9 mouse cellular contexts compared by ENCODE assay signal in genomic region chr10:127177719-127178118, GRCm38 (mm10). TPM values are rescaled to one million over a fixed set of nuclear protein-coding genes. Genes with fewer than 3 reads are reported as not detected.
A peak's percentile ranks its signal among the peaks of the same experiment; 100 is the strongest.
DNase-seq lines count a peak whose midpoint lies in the region; ATAC-seq and TF ChIP-seq lines count a peak whose summit lies in the region.
"Had no signal": no experiment of that assay in that cellular context is flagged by ENCODE, and none has a peak within 500 bp of the region (broad histone marks: within the 10 kb centered on the region; RNA-seq: fewer than 3 reads in every experiment).

No protein-coding gene starts in this region.

- ATAC-seq in heart, embryonic 16.5 days (replicated peaks; ENCODE audit: extremely low read depth, insufficient read depth, low FRiP score) = peak; percentile 50; the same call in 1 of the 2 replicates
- peak; percentile 71 for ATAC-seq in liver, postnatal 0 days
- ATAC-seq in neural tube, embryonic 13.5 days (ENCODE audit: low read depth) = peak; percentile 53; the same call in 1 of the 2 replicates

- peaks cover 3% of the 10 kb centered on the region for H3K36me3 ChIP-seq in forebrain, embryonic 10.5 days (replicated peaks)
- no peaks in the 10 kb centered on the region for H3K36me3 ChIP-seq in heart, embryonic 16.5 days (ENCODE audit: control insufficient read depth, insufficient read depth)
- no peaks in the 10 kb centered on the region for H3K36me3 ChIP-seq in liver, postnatal 0 days (replicated peaks; ENCODE audit: insufficient read depth, low read length)
- peaks cover 13% of the 10 kb centered on the region; the same call in 1 of the 2 replicates for H3K36me3 ChIP-seq in neural tube, embryonic 13.5 days

- no peak for TF ChIP-seq EP300 in liver, postnatal 0 days (IDR thresholded peaks at IDR 0.05; ENCODE audit: low read depth)

- H3K9me3 ChIP-seq in forebrain, embryonic 10.5 days = no peaks in the 10 kb centered on the region
- H3K9me3 ChIP-seq in heart, embryonic 16.5 days (replicated peaks; ENCODE audit: control insufficient read depth, low read length) = no peaks in the 10 kb centered on the region
- no peaks in the 10 kb centered on the region for H3K9me3 ChIP-seq in liver, postnatal 0 days (ENCODE audit: low read length)
- H3K9me3 ChIP-seq in neural tube, embryonic 13.5 days = no peaks in the 10 kb centered on the region

- peaks cover 90% of the 10 kb centered on the region for H3K27me3 ChIP-seq in forebrain, embryonic 10.5 days (ENCODE audit: poor library complexity, severe bottlenecking)
- peaks cover 72% of the 10 kb centered on the region for H3K27me3 ChIP-seq in heart, embryonic 16.5 days (ENCODE audit: control insufficient read depth, insufficient read depth, low read length)
- peaks cover 57% of the 10 kb centered on the region for H3K27me3 ChIP-seq in liver, postnatal 0 days (ENCODE audit: insufficient read depth, low read length)
- peaks cover 80% of the 10 kb centered on the region for H3K27me3 ChIP-seq in neural tube, embryonic 13.5 days

- peak overlapping the region; percentile 62 for H3K4me2 ChIP-seq in heart, embryonic 16.5 days (ENCODE audit: low read depth, low read length)
- peak overlapping the region; percentile 57 for H3K4me2 ChIP-seq in liver, postnatal 0 days (ENCODE audit: low read depth, low read length)
- peak overlapping the region; percentile 46 for H3K4me2 ChIP-seq in neural tube, embryonic 13.5 days

- peak; percentile 92 for TF ChIP-seq CTCF in liver, postnatal 0 days (IDR thresholded peaks at IDR 0.05; ENCODE audit: low read depth)

- peak; percentile 78 for DNase-seq in MN1 (ENCODE audit: low spot score)
- peak; percentile 75 for DNase-seq in c-Kit-positive CD71-positive TER-119-positive erythroid progenitor cells, embryonic 14.5 days (ENCODE audit: low spot score)
- peak; percentile 88 for DNase-seq in forebrain, embryonic 10.5 days (ENCODE audit: extremely low spot score, low spot score)
- peak; percentile 87 for DNase-seq in kidney, postnatal 10 days
- DNase-seq in liver, postnatal 0 days = peak; percentile 84
- peak; percentile 75 for DNase-seq in thymus, postnatal 4 days

- peaks cover 45% of the 10 kb centered on the region for H3K4me1 ChIP-seq in forebrain, embryonic 10.5 days
- H3K4me1 ChIP-seq in heart, embryonic 16.5 days (ENCODE audit: control insufficient read depth, insufficient read depth, low read length) = peaks cover 19% of the 10 kb centered on the region
- peaks cover 20% of the 10 kb centered on the region for H3K4me1 ChIP-seq in liver, postnatal 0 days (ENCODE audit: insufficient read depth)
- H3K4me1 ChIP-seq in neural tube, embryonic 13.5 days (replicated peaks) = peaks cover 26% of the 10 kb centered on the region

- H3K9ac ChIP-seq in heart, embryonic 16.5 days (ENCODE audit: low read length) = peak overlapping the region; percentile 31
- no peak overlapping the region for H3K9ac ChIP-seq in liver, postnatal 0 days (replicated peaks)
- H3K9ac ChIP-seq in neural tube, embryonic 13.5 days = peak overlapping the region; percentile 27

- no peak overlapping the region for H3K27ac ChIP-seq in forebrain, embryonic 10.5 days
- H3K27ac ChIP-seq in heart, embryonic 16.5 days (ENCODE audit: low read length) = no peak overlapping the region
- no peak overlapping the region for H3K27ac ChIP-seq in liver, postnatal 0 days (ENCODE audit: low read depth)
- no peak overlapping the region for H3K27ac ChIP-seq in neural tube, embryonic 13.5 days (replicated peaks)
- H3K27ac ChIP-seq: macrophage had no signal

- WGBS in forebrain, embryonic 10.5 days = under 1% methylated on average over 23 of the region's 23 CpGs
- WGBS in heart, embryonic 16.5 days = 1% methylated on average over 23 of the region's 23 CpGs
- 1% methylated on average over 23 of the region's 23 CpGs for WGBS in liver, postnatal 0 days (ENCODE audit: insufficient replicate concordance)
- WGBS in neural tube, embryonic 13.5 days = 1% methylated on average over 23 of the region's 23 CpGs

- H3K4me3 ChIP-seq in forebrain, embryonic 10.5 days = peak overlapping the region; percentile 48
- peak overlapping the region; percentile 43 for H3K4me3 ChIP-seq in heart, embryonic 16.5 days (ENCODE audit: low read length)
- peak overlapping the region; percentile 35 for H3K4me3 ChIP-seq in liver, postnatal 0 days (ENCODE audit: low read depth, low read length)
- peak overlapping the region; percentile 20 for H3K4me3 ChIP-seq in neural tube, embryonic 13.5 days

RNA-seq across cellular contexts. Expression of gene Slc26a10, which starts 2.7 kb away (rescaled TPM):
- polyA plus RNA-seq in forebrain, embryonic 10.5 days (2016; fragmentation: Nextera tagmentation; extraction: Ambion mirVana) = 1.9 and 2.0 TPM in 2 replicates
- polyA plus RNA-seq in heart, embryonic 16.5 days (2015; fragmentation: Nextera tagmentation; extraction: Ambion mirVana) = 16.2 and 17.6 TPM in 2 replicates
- 2.0 TPM in 2 replicates for polyA plus RNA-seq in liver, postnatal 0 days (2015; fragmentation: Nextera tagmentation; extraction: Ambion mirVana)
- polyA plus RNA-seq in neural tube, embryonic 13.5 days (2015; fragmentation: Nextera tagmentation; extraction: Ambion mirVana) = 0.83 and 0.93 TPM in 2 replicates

RNA-seq across cellular contexts. Expression of gene Arhgef25, which starts 12.2 kb away (rescaled TPM):
- polyA plus RNA-seq in forebrain, embryonic 10.5 days (2016; fragmentation: Nextera tagmentation; extraction: Ambion mirVana) = 23.7 and 25.7 TPM in 2 replicates
- polyA plus RNA-seq in heart, embryonic 16.5 days (2015; fragmentation: Nextera tagmentation; extraction: Ambion mirVana) = 26.0 and 27.0 TPM in 2 replicates
- 1.9 and 2.6 TPM in 2 replicates for polyA plus RNA-seq in liver, postnatal 0 days (2015; fragmentation: Nextera tagmentation; extraction: Ambion mirVana)
- 38.1 and 42.0 TPM in 2 replicates for polyA plus RNA-seq in neural tube, embryonic 13.5 days (2015; fragmentation: Nextera tagmentation; extraction: Ambion mirVana)
- polyA plus RNA-seq: macrophage had no signal

RNA-seq across cellular contexts. Expression of gene B4galnt1, which starts 12.7 kb away (rescaled TPM):
- polyA plus RNA-seq in forebrain, embryonic 10.5 days (2016; fragmentation: Nextera tagmentation; extraction: Ambion mirVana) = 4.0 and 5.0 TPM in 2 replicates
- 3.4 and 6.5 TPM in 2 replicates for polyA plus RNA-seq in heart, embryonic 16.5 days (2015; fragmentation: Nextera tagmentation; extraction: Ambion mirVana)
- polyA plus RNA-seq in liver, postnatal 0 days (2015; fragmentation: Nextera tagmentation; extraction: Ambion mirVana) = 27.2 and 32.2 TPM in 2 replicates
- 45.0 and 45.1 TPM in 2 replicates for polyA plus RNA-seq in neural tube, embryonic 13.5 days (2015; fragmentation: Nextera tagmentation; extraction: Ambion mirVana)

RNA-seq across cellular contexts. Expression of gene Dtx3, which starts 17.8 kb away (rescaled TPM):
- polyA plus RNA-seq in forebrain, embryonic 10.5 days (2016; fragmentation: Nextera tagmentation; extraction: Ambion mirVana) = 106 and 108 TPM in 2 replicates
- 69.9 and 72.5 TPM in 2 replicates for polyA plus RNA-seq in heart, embryonic 16.5 days (2015; fragmentation: Nextera tagmentation; extraction: Ambion mirVana)
- 8.8 and 8.9 TPM in 2 replicates for polyA plus RNA-seq in liver, postnatal 0 days (2015; fragmentation: Nextera tagmentation; extraction: Ambion mirVana)
- 188 and 221 TPM in 2 replicates for polyA plus RNA-seq in neural tube, embryonic 13.5 days (2015; fragmentation: Nextera tagmentation; extraction: Ambion mirVana)

RNA-seq across cellular contexts. Expression of gene Pip4k2c, which starts 33.7 kb away (rescaled TPM):
- polyA plus RNA-seq in forebrain, embryonic 10.5 days (2016; fragmentation: Nextera tagmentation; extraction: Ambion mirVana) = 21.3 and 21.4 TPM in 2 replicates
- 26.3 and 27.2 TPM in 2 replicates for polyA plus RNA-seq in heart, embryonic 16.5 days (2015; fragmentation: Nextera tagmentation; extraction: Ambion mirVana)
- polyA plus RNA-seq in liver, postnatal 0 days (2015; fragmentation: Nextera tagmentation; extraction: Ambion mirVana) = 14.7 and 17.7 TPM in 2 replicates
- 20.2 and 20.7 TPM in 2 replicates for polyA plus RNA-seq in neural tube, embryonic 13.5 days (2015; fragmentation: Nextera tagmentation; extraction: Ambion mirVana)
